Mouse (Mus musculus): Measurements from ENCODE around the gene Mael. TPM values are rescaled to one million over a fixed set of nuclear protein-coding genes. Genes with fewer than 3 reads are reported as not detected.

Mael gene
- polyA plus RNA-seq, 1 experiment from 2014 or later = not detected

DNA sequence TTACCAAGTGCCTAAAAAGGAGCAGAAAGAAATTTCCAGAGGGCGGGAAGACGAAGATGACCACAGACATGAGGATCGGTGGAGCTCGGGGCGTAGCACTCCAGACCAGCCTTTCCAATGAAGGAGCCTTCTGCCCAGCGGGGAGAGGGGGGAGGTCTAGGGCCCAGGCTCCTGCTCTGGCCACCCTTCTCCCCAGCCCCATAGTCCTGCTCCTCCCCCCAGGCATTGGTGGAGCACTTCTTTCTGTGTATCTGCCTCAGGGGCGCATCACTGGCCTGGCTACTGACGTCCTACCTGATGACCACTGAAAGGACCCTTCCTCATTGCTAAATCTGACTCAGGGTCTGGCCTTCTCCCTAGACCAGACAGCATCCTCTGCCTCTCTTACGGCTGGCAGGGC lies 73.4 kb downstream of the Mael start:
- H3K27me3 ChIP-seq = peaks cover 12% of the 10 kb centered on the region; the same call in 1 of the 2 replicates
- no peak for ATAC-seq (ENCODE audit: insufficient number of reproducible peaks, insufficient read depth, low FRiP score, low TSS enrichment, low read depth)
- no peaks in the 10 kb centered on the region for H3K36me3 ChIP-seq
- H3K4me2 ChIP-seq = no peak overlapping the region
- H3K4me1 ChIP-seq = 0 out of 2 replicates have a peak, but pooled peaks cover 4% of the 10 kb centered on the region
- WGBS = 82% methylated on average over 9 of the region's 9 CpGs
- H3K27ac ChIP-seq = no peak overlapping the region
- no peak overlapping the region for H3K9ac ChIP-seq
- H3K4me3 ChIP-seq = no peak overlapping the region
- H3K9me3 ChIP-seq = no peaks in the 10 kb centered on the region

- H3K4me2 ChIP-seq = no peak overlapping the region
- no peaks in the 10 kb centered on the region for H3K9me3 ChIP-seq
- WGBS = 92% methylated on average over 14 of the region's 14 CpGs
- 0 out of 2 replicates have a peak, but pooled peaks cover 5% of the 10 kb centered on the region for H3K4me1 ChIP-seq
- no peaks in the 10 kb centered on the region for H3K36me3 ChIP-seq
- no peak overlapping the region for H3K9ac ChIP-seq
- ATAC-seq (ENCODE audit: insufficient number of reproducible peaks, insufficient read depth, low FRiP score, low TSS enrichment, low read depth) = no peak
- H3K27me3 ChIP-seq = peaks cover 18% of the 10 kb centered on the region
- H3K27ac ChIP-seq = no peak overlapping the region
- no peak overlapping the region for H3K4me3 ChIP-seq
Measured at GRCm38 (mm10) chr1:166164580-166164979, 74.0 kb downstream of the Mael start.

DNA sequence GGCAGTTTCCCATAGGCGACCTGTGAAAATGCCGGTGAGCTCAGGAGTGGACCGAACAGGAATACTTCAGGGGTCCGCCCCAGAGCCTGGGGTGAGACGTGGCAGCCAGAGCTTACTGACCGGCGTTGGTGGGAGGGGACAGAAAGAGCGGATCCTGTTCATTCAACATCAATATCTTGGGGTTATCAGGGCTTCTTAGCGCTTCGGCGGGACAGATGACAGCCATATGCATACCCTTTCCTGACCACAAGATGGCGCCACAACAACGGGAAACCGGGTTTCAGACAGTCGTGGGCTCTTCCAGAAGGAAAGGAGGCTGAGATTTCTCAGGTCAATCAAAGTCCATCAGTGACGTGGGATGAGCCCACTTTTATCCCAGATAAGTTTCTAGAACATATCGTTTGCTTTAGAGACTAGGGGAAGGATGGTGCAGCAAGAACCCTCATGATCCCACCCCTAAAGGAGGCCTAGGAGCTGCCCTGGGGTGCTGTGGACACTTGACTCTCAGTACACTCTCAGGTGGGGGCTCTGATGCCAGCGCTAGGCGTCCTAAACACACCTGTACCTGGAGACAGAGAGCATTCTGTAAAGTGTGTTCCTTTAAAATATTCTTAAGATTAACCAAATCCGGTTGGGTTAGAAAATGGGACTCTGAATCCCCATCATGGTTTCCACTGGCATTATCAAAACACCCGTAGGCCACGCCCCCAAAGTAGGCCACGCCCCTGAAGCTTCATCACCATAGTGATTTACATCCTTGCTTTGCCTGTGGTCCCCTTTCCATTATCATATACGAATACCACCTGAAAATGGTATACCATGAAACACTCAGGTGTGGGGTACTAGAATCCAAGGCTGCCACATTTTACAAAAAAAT lies 77.7 kb downstream of the Mael start:
- no peak for ATAC-seq (ENCODE audit: insufficient number of reproducible peaks, insufficient read depth, low FRiP score, low TSS enrichment, low read depth)
- H3K4me1 ChIP-seq = 0 out of 2 replicates have a peak, but pooled peaks cover 5% of the 10 kb centered on the region
- H3K9ac ChIP-seq = no peak overlapping the region
- 15% methylated on average over 24 of the region's 24 CpGs for WGBS
- H3K4me3 ChIP-seq = peak overlapping the region; percentile 14; the same call in 1 of the 2 replicates
- no peaks in the 10 kb centered on the region for H3K36me3 ChIP-seq
- H3K27me3 ChIP-seq = peaks cover 42% of the 10 kb centered on the region
- no peak overlapping the region for H3K27ac ChIP-seq
- peak overlapping the region; percentile 51 for H3K4me2 ChIP-seq
- no peaks in the 10 kb centered on the region for H3K9me3 ChIP-seq

GRCm38 (mm10) chr1:166160111-166160510 lies 78.4 kb downstream of the Mael start:
- 42% methylated on average over 5 of the region's 5 CpGs for WGBS
- ATAC-seq (ENCODE audit: insufficient number of reproducible peaks, insufficient read depth, low FRiP score, low TSS enrichment, low read depth) = no peak
- Histone ChIP-seq H3K36me3 (no peaks in the 10 kb centered on the region), H3K9ac (no peak overlapping the region), H3K27me3 (peaks cover 49% of the 10 kb centered on the region), H3K4me3 (peak overlapping the region; percentile 14; the same call in 1 of the 2 replicates), H3K4me2 (peak overlapping the region; percentile 51), H3K4me1 (0 out of 2 replicates have a peak, but pooled peaks cover 5% of the 10 kb centered on the region), H3K27ac (no peak overlapping the region), H3K9me3 (no peaks in the 10 kb centered on the region)

- 63% methylated on average over 9 of the region's 9 CpGs for WGBS
- no peaks in the 10 kb centered on the region for H3K36me3 ChIP-seq
- peaks cover 9% of the 10 kb centered on the region for H3K4me1 ChIP-seq
- peaks cover 53% of the 10 kb centered on the region for H3K27me3 ChIP-seq
- H3K9me3 ChIP-seq = no peaks in the 10 kb centered on the region
- ATAC-seq (ENCODE audit: insufficient number of reproducible peaks, insufficient read depth, low FRiP score, low TSS enrichment, low read depth) = no peak
- no peak overlapping the region for H3K9ac ChIP-seq
- H3K4me2 ChIP-seq = no peak overlapping the region
- no peak overlapping the region for H3K27ac ChIP-seq
- no peak overlapping the region for H3K4me3 ChIP-seq
Measured at GRCm38 (mm10) chr1:166158664-166159063, 79.9 kb downstream of the Mael start.

GRCm38 (mm10) chr1:166157712-166158111 lies 80.8 kb downstream of the Mael start:
- 81% methylated on average over 12 of the region's 12 CpGs for WGBS
- no peak overlapping the region for H3K4me2 ChIP-seq
- H3K9ac ChIP-seq = no peak overlapping the region
- H3K4me3 ChIP-seq = no peak overlapping the region
- peaks cover 9% of the 10 kb centered on the region for H3K4me1 ChIP-seq
- H3K9me3 ChIP-seq = no peaks in the 10 kb centered on the region
- H3K27ac ChIP-seq = no peak overlapping the region
- no peaks in the 10 kb centered on the region for H3K36me3 ChIP-seq
- H3K27me3 ChIP-seq = peaks cover 53% of the 10 kb centered on the region
- ATAC-seq (ENCODE audit: insufficient number of reproducible peaks, insufficient read depth, low FRiP score, low TSS enrichment, low read depth) = no peak

DNA sequence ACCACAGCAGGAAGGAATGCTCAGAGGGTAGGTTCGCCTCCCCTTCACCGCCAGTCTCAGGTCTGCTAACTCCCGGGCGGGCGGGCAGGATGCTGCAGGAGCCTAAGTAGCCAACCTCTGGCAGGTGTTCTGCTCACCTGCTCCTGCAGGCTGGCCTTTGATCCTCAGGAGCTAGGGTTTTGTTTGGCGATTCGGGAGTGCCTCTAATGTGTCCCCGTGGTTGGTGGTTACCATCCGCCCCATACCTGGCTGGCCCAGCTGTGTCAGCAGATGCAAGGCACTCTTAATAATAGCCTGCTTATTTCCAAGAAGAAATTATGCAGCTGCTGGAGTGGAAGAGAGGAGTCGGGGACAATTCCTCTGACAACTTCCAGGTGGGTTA lies 83.4 kb downstream of the Mael start:
- Histone ChIP-seq H3K4me1 (peaks cover 4% of the 10 kb centered on the region), H3K4me3 (no peak overlapping the region), H3K9me3 (no peaks in the 10 kb centered on the region), H3K27me3 (peaks cover 45% of the 10 kb centered on the region), H3K36me3 (no peaks in the 10 kb centered on the region), H3K4me2 (no peak overlapping the region), H3K9ac (no peak overlapping the region), H3K27ac (no peak overlapping the region)
- WGBS = 57% methylated on average over 10 of the region's 10 CpGs
- no peak for ATAC-seq (ENCODE audit: insufficient number of reproducible peaks, insufficient read depth, low FRiP score, low TSS enrichment, low read depth)

DNA sequence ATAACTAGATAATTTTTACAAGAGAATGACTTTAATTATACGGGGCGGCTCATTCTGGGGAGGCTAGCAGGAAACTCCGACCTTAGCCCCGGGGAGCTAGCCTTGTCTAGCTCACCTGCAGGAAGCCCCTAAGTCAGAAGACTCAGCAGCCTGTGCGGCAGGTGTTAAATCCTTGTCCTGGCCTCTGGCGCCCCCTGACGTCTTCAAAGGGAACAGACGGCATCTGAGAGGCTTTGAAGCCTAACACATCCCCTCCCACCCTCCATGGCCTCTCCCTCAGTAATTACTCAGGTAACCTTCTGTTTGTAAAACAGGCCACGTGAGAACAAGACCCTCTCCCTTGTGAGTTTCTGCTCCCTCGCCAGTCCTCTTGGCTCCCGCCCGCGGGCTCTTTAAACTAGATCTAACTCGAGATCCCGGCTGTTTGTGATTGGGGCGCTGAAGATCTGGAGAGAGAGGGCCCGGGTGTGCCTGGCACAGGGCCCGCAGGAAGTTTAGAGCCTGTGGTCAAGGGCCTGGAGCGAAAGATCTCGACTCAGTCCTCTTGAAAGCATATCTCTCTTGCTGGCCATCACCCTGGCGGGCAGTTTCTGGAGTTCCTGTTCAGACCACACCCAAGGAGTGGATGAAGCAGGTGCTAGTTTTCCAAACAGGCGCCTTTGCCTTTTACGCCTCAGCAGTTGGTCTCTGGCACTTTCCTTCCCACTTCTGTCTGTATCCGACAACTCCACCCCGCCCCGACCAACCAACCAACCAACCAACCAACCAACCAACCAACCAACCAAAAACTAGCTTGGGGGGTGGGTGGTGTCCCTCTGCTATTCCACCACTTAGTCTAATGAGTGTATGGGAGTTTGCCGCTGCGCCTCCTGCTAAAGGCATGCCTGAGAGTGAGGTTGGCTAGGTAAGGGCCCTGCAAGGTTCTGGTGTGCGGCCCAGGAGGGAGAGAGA lies 84.1 kb downstream of the Mael start:
- H3K9ac ChIP-seq = no peak overlapping the region
- 16% methylated on average over 29 of the region's 29 CpGs for WGBS
- no peak for ATAC-seq (ENCODE audit: insufficient number of reproducible peaks, insufficient read depth, low FRiP score, low TSS enrichment, low read depth)
- H3K4me2 ChIP-seq = peak overlapping the region; percentile 51
- H3K36me3 ChIP-seq = no peaks in the 10 kb centered on the region
- H3K27me3 ChIP-seq = peaks cover 39% of the 10 kb centered on the region
- H3K4me1 ChIP-seq = peaks cover 4% of the 10 kb centered on the region
- H3K4me3 ChIP-seq = peak overlapping the region; percentile 9; the same call in 1 of the 2 replicates
- H3K9me3 ChIP-seq = no peaks in the 10 kb centered on the region
- no peak overlapping the region for H3K27ac ChIP-seq

GRCm38 (mm10) chr1:166153351-166154120 lies 85.0 kb downstream of the Mael start:
- Histone ChIP-seq H3K4me2 (0 out of 2 replicates have a peak overlapping the region, but pooled peaks have one; percentile 11), H3K9me3 (no peaks in the 10 kb centered on the region), H3K4me3 (no peak overlapping the region), H3K9ac (no peak overlapping the region), H3K36me3 (no peaks in the 10 kb centered on the region), H3K4me1 (peaks cover 4% of the 10 kb centered on the region), H3K27me3 (peaks cover 31% of the 10 kb centered on the region), H3K27ac (no peak overlapping the region)
- WGBS = 12% methylated on average over 18 of the region's 18 CpGs
- 0 out of 2 replicates have a peak, but pooled peaks have one; percentile 33 for ATAC-seq (ENCODE audit: insufficient number of reproducible peaks, insufficient read depth, low FRiP score, low TSS enrichment, low read depth)

- Histone ChIP-seq H3K4me1 (peaks cover 4% of the 10 kb centered on the region), H3K9me3 (no peaks in the 10 kb centered on the region), H3K27me3 (peaks cover 19% of the 10 kb centered on the region), H3K9ac (no peak overlapping the region), H3K4me2 (no peak overlapping the region), H3K4me3 (no peak overlapping the region), H3K27ac (no peak overlapping the region), H3K36me3 (no peaks in the 10 kb centered on the region)
- WGBS = 86% methylated on average over 10 of the region's 10 CpGs
- ATAC-seq (ENCODE audit: insufficient number of reproducible peaks, insufficient read depth, low FRiP score, low TSS enrichment, low read depth) = no peak
Measured at GRCm38 (mm10) chr1:166152034-166152433, 86.5 kb downstream of the Mael start.

- Histone ChIP-seq H3K36me3 (no peaks in the 10 kb centered on the region), H3K4me1 (peaks cover 4% of the 10 kb centered on the region), H3K9me3 (no peaks in the 10 kb centered on the region), H3K27ac (no peak overlapping the region), H3K4me3 (no peak overlapping the region), H3K27me3 (peaks cover 18% of the 10 kb centered on the region), H3K4me2 (no peak overlapping the region), H3K9ac (no peak overlapping the region)
- WGBS = 57% methylated on average over 11 of the region's 11 CpGs
- ATAC-seq (ENCODE audit: insufficient number of reproducible peaks, insufficient read depth, low FRiP score, low TSS enrichment, low read depth) = no peak
Measured at GRCm38 (mm10) chr1:166151341-166151740, 87.2 kb downstream of the Mael start.

All from embryonic facial prominence, embryonic 13.5 days (tissue).